Comparison of ENCODE assay signal across 13 mouse cellular contexts in the genomic region with DNA sequence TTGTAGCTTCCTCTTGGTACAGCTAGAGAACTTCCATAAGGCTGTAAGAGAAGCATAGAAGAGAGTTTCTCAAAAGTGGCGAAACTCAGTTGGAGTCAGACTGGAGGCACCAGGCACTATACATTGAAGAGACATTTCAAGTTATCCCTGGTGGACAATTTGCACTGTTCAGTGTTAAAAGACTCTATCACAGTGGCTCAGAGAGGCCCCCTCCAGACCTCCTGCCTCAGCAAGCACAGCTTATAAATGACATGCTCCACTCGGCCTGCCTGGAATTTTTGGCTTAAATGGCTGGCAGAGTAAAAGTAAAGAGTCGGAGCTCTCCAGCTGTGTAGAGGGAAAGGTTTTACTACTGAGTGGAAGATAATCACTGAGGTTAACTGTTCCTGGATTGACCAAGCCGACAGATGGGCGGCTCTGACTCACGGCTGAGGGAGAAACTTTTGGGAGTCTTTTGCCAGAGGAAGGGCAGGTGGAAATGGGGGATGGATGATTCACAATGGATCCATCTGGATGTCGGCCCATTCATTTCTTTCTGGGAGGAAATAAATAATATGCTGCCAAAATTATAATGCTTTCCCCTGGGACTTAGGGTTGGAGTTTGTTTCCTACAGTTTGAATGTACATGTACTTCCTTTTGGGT.
A peak's percentile ranks its signal among the peaks of the same experiment; 100 is the strongest.
DNase-seq lines count a peak whose midpoint lies in the region; ATAC-seq lines count a peak whose summit lies in the region.
"Had no signal": no experiment of that assay in that cellular context is flagged by ENCODE, and none has a peak within 500 bp of the region (broad histone marks: within the 10 kb centered on the region; RNA-seq: fewer than 3 reads in every experiment).

No protein-coding gene starts in this region.

- H3K9ac ChIP-seq in intestine, embryonic 15.5 days = no peak overlapping the region
- H3K9ac ChIP-seq in stomach, embryonic 16.5 days (ENCODE audit: low read length) = no peak overlapping the region
- no peak overlapping the region for H3K9ac ChIP-seq in kidney, embryonic 16.5 days (replicated peaks; ENCODE audit: low read length)
- H3K9ac ChIP-seq: kidney, embryonic 15.5 days; liver, embryonic 12.5 days; neural tube, embryonic 13.5 days had no signal

- H3K27ac ChIP-seq in intestine, embryonic 15.5 days = peak overlapping the region; percentile 61
- peak overlapping the region; percentile 80 for H3K27ac ChIP-seq in stomach, embryonic 16.5 days (ENCODE audit: low read length)
- no peak overlapping the region for H3K27ac ChIP-seq in kidney, embryonic 16.5 days (ENCODE audit: low read length)
- H3K27ac ChIP-seq: kidney, embryonic 15.5 days; liver, embryonic 12.5 days; macrophage; neural tube, embryonic 13.5 days had no signal

- no peak overlapping the region for H3K4me3 ChIP-seq in intestine, embryonic 15.5 days (replicated peaks)
- no peak overlapping the region for H3K4me3 ChIP-seq in stomach, embryonic 16.5 days (replicated peaks; ENCODE audit: low read length)
- H3K4me3 ChIP-seq in kidney, embryonic 16.5 days (ENCODE audit: low read length) = no peak overlapping the region
- H3K4me3 ChIP-seq: kidney, embryonic 15.5 days; liver, embryonic 12.5 days; neural tube, embryonic 13.5 days had no signal

- intact Hi-C loops in left cerebral cortex, postnatal 25 days (cut with DNase I) = no loop called here

- no peaks in the 10 kb centered on the region for H3K9me3 ChIP-seq in intestine, embryonic 15.5 days
- no peaks in the 10 kb centered on the region for H3K9me3 ChIP-seq in stomach, embryonic 16.5 days (replicated peaks; ENCODE audit: control insufficient read depth, low read length)
- no peaks in the 10 kb centered on the region for H3K9me3 ChIP-seq in kidney, embryonic 16.5 days (ENCODE audit: low read length)
- H3K9me3 ChIP-seq: kidney, embryonic 15.5 days; liver, embryonic 12.5 days; neural tube, embryonic 13.5 days had no signal

- ATAC-seq in intestine, embryonic 15.5 days = peak; percentile 34
- ATAC-seq in stomach, embryonic 16.5 days (ENCODE audit: insufficient read depth, low FRiP score) = no peak; the same call in 1 of the 2 replicates
- no peak for ATAC-seq in megakaryocyte progenitor cell, adult 5-6 weeks (replicated peaks; ENCODE audit: poor library complexity)
- ATAC-seq in kidney, embryonic 16.5 days (ENCODE audit: low FRiP score, low TSS enrichment) = no peak
- ATAC-seq: liver, embryonic 12.5 days had no signal

- H3K36me3 ChIP-seq in intestine, embryonic 15.5 days = no peaks in the 10 kb centered on the region
- H3K36me3 ChIP-seq in stomach, embryonic 16.5 days (ENCODE audit: control insufficient read depth, insufficient read depth, low read length) = no peaks in the 10 kb centered on the region
- no peaks in the 10 kb centered on the region for H3K36me3 ChIP-seq in kidney, embryonic 16.5 days (ENCODE audit: insufficient read depth, low read length)
- H3K36me3 ChIP-seq: kidney, embryonic 15.5 days; liver, embryonic 12.5 days; neural tube, embryonic 13.5 days had no signal

- 35% methylated on average over 7 of the region's 7 CpGs for WGBS in intestine, embryonic 15.5 days
- 36% methylated on average over 7 of the region's 7 CpGs for WGBS in stomach, embryonic 16.5 days
- WGBS in kidney, embryonic 16.5 days = 46% methylated on average over 7 of the region's 7 CpGs

- no peaks in the 10 kb centered on the region for H3K4me1 ChIP-seq in intestine, embryonic 15.5 days (replicated peaks)
- 0 out of 2 replicates have a peak, but pooled peaks cover 4% of the 10 kb centered on the region for H3K4me1 ChIP-seq in stomach, embryonic 16.5 days (ENCODE audit: control insufficient read depth, insufficient read depth, low read length)
- H3K4me1 ChIP-seq in kidney, embryonic 16.5 days (ENCODE audit: insufficient read depth, low read length) = no peaks in the 10 kb centered on the region
- H3K4me1 ChIP-seq: liver, embryonic 12.5 days had no signal

- peak overlapping the region; percentile 29; the same call in 1 of the 2 replicates for H3K4me2 ChIP-seq in intestine, embryonic 15.5 days (replicated peaks)
- no peak overlapping the region; the same call in 1 of the 2 replicates for H3K4me2 ChIP-seq in stomach, embryonic 16.5 days (ENCODE audit: low read depth, low read length)
- H3K4me2 ChIP-seq in kidney, embryonic 16.5 days (replicated peaks; ENCODE audit: low read depth, low read length) = no peak overlapping the region
- H3K4me2 ChIP-seq: kidney, embryonic 15.5 days; liver, embryonic 12.5 days; neural tube, embryonic 13.5 days had no signal

- H3K27me3 ChIP-seq in intestine, embryonic 15.5 days (replicated peaks) = no peaks in the 10 kb centered on the region
- no peaks in the 10 kb centered on the region for H3K27me3 ChIP-seq in stomach, embryonic 16.5 days (ENCODE audit: control insufficient read depth, insufficient read depth, low read length)
- H3K27me3 ChIP-seq in kidney, embryonic 16.5 days (ENCODE audit: insufficient read depth, low read length) = no peaks in the 10 kb centered on the region
- H3K27me3 ChIP-seq: kidney, embryonic 15.5 days; liver, embryonic 12.5 days; neural tube, embryonic 13.5 days had no signal

- peak; percentile 8 for DNase-seq in cerebellum, adult 8-10 months
- no peak for DNase-seq in cerebellum, postnatal 4 days (ENCODE audit: low spot score in 2 of 2)
- peak; percentile 24 to 74 for DNase-seq in left cerebral cortex, postnatal 25 days (ENCODE audit: low spot score in 2 of 2)
- DNase-seq in left cerebral cortex, adult 11 months (ENCODE audit: low spot score) = no peak
- DNase-seq: adrenal gland, postnatal 14 days had no signal

Comparison
In these comparisons a context has a peak if more than half of its experiments do, and no peak if none do; other contexts are left out.
1. DNase-seq: peak in cerebellum, adult 8-10 months (single experiment) and left cerebral cortex, postnatal 25 days (2 of 2); none in cerebellum, postnatal 4 days (0 of 2) and left cerebral cortex, adult 11 months (single experiment).